Comparison of ENCODE assay signal across 7 mouse cellular contexts in genomic region chr7:24298635-24298972, GRCm38 (mm10). TPM values are rescaled to one million over a fixed set of nuclear protein-coding genes. Genes with fewer than 3 reads are reported as not detected.
DNase-seq lines count a peak whose midpoint lies in the region; ATAC-seq and TF ChIP-seq lines count a peak whose summit lies in the region.

No protein-coding gene starts in this region.

- TF ChIP-seq CTCF in left cerebral cortex, adult 2 months (IDR thresholded peaks at IDR 0.05) = no peak

- H3K4me1 ChIP-seq in embryonic facial prominence, embryonic 11.5 days (ENCODE audit: control insufficient read depth, insufficient read depth, low read length) = no peaks in the 10 kb centered on the region
- peaks cover 11% of the 10 kb centered on the region for H3K4me1 ChIP-seq in hindbrain, embryonic 12.5 days
- H3K4me1 ChIP-seq in midbrain, embryonic 14.5 days (ENCODE audit: control insufficient read depth, insufficient read depth, low read length) = peaks cover 12% of the 10 kb centered on the region

- H3K36me3 ChIP-seq in embryonic facial prominence, embryonic 11.5 days (replicated peaks; ENCODE audit: control insufficient read depth, insufficient read depth, low read depth, low read length) = peaks cover 16% of the 10 kb centered on the region
- peaks cover 56% of the 10 kb centered on the region for H3K36me3 ChIP-seq in hindbrain, embryonic 12.5 days
- H3K36me3 ChIP-seq in midbrain, embryonic 14.5 days (ENCODE audit: control insufficient read depth, insufficient read depth, low read length) = peaks cover 59% of the 10 kb centered on the region

- peak overlapping the region; percentile 77 for H3K9ac ChIP-seq in embryonic facial prominence, embryonic 11.5 days (replicated peaks; ENCODE audit: low read length)
- peak overlapping the region; percentile 87 for H3K9ac ChIP-seq in hindbrain, embryonic 12.5 days
- peak overlapping the region; percentile 82 for H3K9ac ChIP-seq in midbrain, embryonic 14.5 days (replicated peaks; ENCODE audit: low read length)

- H3K4me3 ChIP-seq in left cerebral cortex, adult 2 months = peak overlapping the region; percentile 66
- peak overlapping the region; percentile 50 for H3K4me3 ChIP-seq in embryonic facial prominence, embryonic 11.5 days (ENCODE audit: low read depth, low read length)
- peak overlapping the region; percentile 71 for H3K4me3 ChIP-seq in hindbrain, embryonic 12.5 days
- peak overlapping the region; percentile 75 for H3K4me3 ChIP-seq in midbrain, embryonic 14.5 days (replicated peaks; ENCODE audit: low read depth, low read length)

- peak; percentile 27; the same call in 1 of the 2 replicates for ATAC-seq in embryonic facial prominence, embryonic 11.5 days (replicated peaks; ENCODE audit: insufficient number of reproducible peaks, low FRiP score, low TSS enrichment, low read depth)
- peak; percentile 35 for ATAC-seq in hindbrain, embryonic 12.5 days (ENCODE audit: low FRiP score)
- ATAC-seq in midbrain, embryonic 14.5 days (ENCODE audit: low FRiP score, low TSS enrichment) = peak; percentile 53

- intact Hi-C loops in left cerebral cortex, adult 2 months (cut with DNase I) = loop anchor here (2.0 kb wide), 1 partner anchor 28 kb away; the partner anchor contains the start of gene Zfp93
- intact Hi-C loops in left cerebral cortex, postnatal 14 days (cut with DNase I) = loop anchor here (2.0 kb wide), 1 partner anchor 28 kb away; the partner anchor contains the start of gene Zfp93

- no peaks in the 10 kb centered on the region for H3K27me3 ChIP-seq in embryonic facial prominence, embryonic 11.5 days (ENCODE audit: control insufficient read depth, insufficient read depth, low read length)
- H3K27me3 ChIP-seq in hindbrain, embryonic 12.5 days = no peaks in the 10 kb centered on the region
- no peaks in the 10 kb centered on the region for H3K27me3 ChIP-seq in midbrain, embryonic 14.5 days (ENCODE audit: control insufficient read depth, insufficient read depth, low read length)

- DNase-seq in left cerebral cortex, adult 2 months (ENCODE audit: extremely low spot score in 1 of 2, low spot score in 2 of 2) = no peak
- no peak for DNase-seq in left cerebral cortex, postnatal 14 days (ENCODE audit: low spot score in 2 of 2)
- DNase-seq in embryonic facial prominence, embryonic 11.5 days (ENCODE audit: low spot score) = no peak
- DNase-seq in midbrain, embryonic 14.5 days = peak; percentile 54
- DNase-seq in adipocyte (ENCODE audit: low spot score) = no peak
- no peak for DNase-seq in right cerebral cortex, adult 2 months (ENCODE audit: low spot score in 2 of 2)

- H3K9me3 ChIP-seq in embryonic facial prominence, embryonic 11.5 days (replicated peaks; ENCODE audit: control insufficient read depth, low read length) = no peaks in the 10 kb centered on the region
- 0 out of 2 replicates have a peak, but pooled peaks cover 3% of the 10 kb centered on the region for H3K9me3 ChIP-seq in hindbrain, embryonic 12.5 days (replicated peaks)
- H3K9me3 ChIP-seq in midbrain, embryonic 14.5 days (ENCODE audit: control insufficient read depth, low read length) = no peaks in the 10 kb centered on the region

- peak overlapping the region; percentile 85 for H3K27ac ChIP-seq in left cerebral cortex, adult 2 months
- H3K27ac ChIP-seq in embryonic facial prominence, embryonic 11.5 days (replicated peaks; ENCODE audit: low read depth, low read length) = peak overlapping the region; percentile 87
- peak overlapping the region; percentile 92 for H3K27ac ChIP-seq in hindbrain, embryonic 12.5 days
- peak overlapping the region; percentile 91 for H3K27ac ChIP-seq in midbrain, embryonic 14.5 days (replicated peaks; ENCODE audit: low read depth, low read length)

- peak overlapping the region; percentile 78 for H3K4me2 ChIP-seq in embryonic facial prominence, embryonic 11.5 days (ENCODE audit: low read depth, low read length)
- H3K4me2 ChIP-seq in hindbrain, embryonic 12.5 days (replicated peaks) = peak overlapping the region; percentile 86
- H3K4me2 ChIP-seq in midbrain, embryonic 14.5 days (ENCODE audit: low read length) = peak overlapping the region; percentile 83

- under 1% methylated on average over 12 of the region's 12 CpGs for WGBS in embryonic facial prominence, embryonic 11.5 days
- under 1% methylated on average over 12 of the region's 12 CpGs for WGBS in hindbrain, embryonic 12.5 days
- under 1% methylated on average over 12 of the region's 12 CpGs for WGBS in midbrain, embryonic 14.5 days

RNA-seq across cellular contexts. Expression of gene Zfp61, which starts 2.4 kb away (rescaled TPM):
- 10 to 100 TPM; 19.4 to 21.5 TPM for total RNA-seq in left cerebral cortex, adult 2 months (2021)
- total RNA-seq in left cerebral cortex, postnatal 14 days (2021) = 10 to 100 TPM; 17.8 to 22.0 TPM
- 48.0 and 58.8 TPM in 2 replicates for polyA plus RNA-seq in embryonic facial prominence, embryonic 11.5 days (2014; fragmentation: Nextera tagmentation; extraction: Ambion mirVana)
- 45.0 and 46.4 TPM in 2 replicates for polyA plus RNA-seq in hindbrain, embryonic 12.5 days (2016; fragmentation: Nextera tagmentation; extraction: Ambion mirVana)
- polyA plus RNA-seq in midbrain, embryonic 14.5 days (2014; fragmentation: Nextera tagmentation; extraction: Ambion mirVana) = 34.2 and 34.3 TPM in 2 replicates

RNA-seq across cellular contexts. Expression of gene Zfp94, which starts 17.9 kb away (rescaled TPM):
- total RNA-seq in left cerebral cortex, adult 2 months (2021) = 10 to 100 TPM; 14.0 to 14.5 TPM
- total RNA-seq in left cerebral cortex, postnatal 14 days (2021) = 10 to 100 TPM; 16.1 to 16.3 TPM
- polyA plus RNA-seq in embryonic facial prominence, embryonic 11.5 days (2014; fragmentation: Nextera tagmentation; extraction: Ambion mirVana) = 10.7 and 15.2 TPM in 2 replicates
- 15.6 and 18.2 TPM in 2 replicates for polyA plus RNA-seq in hindbrain, embryonic 12.5 days (2016; fragmentation: Nextera tagmentation; extraction: Ambion mirVana)
- polyA plus RNA-seq in midbrain, embryonic 14.5 days (2014; fragmentation: Nextera tagmentation; extraction: Ambion mirVana) = 18.9 and 19.2 TPM in 2 replicates

RNA-seq across cellular contexts. Expression of gene Zfp93, which starts 28.4 kb away (rescaled TPM):
- 10 to 100 TPM; 12.8 to 18.3 TPM for total RNA-seq in left cerebral cortex, adult 2 months (2021)
- 10 to 100 TPM; 12.3 to 13.2 TPM for total RNA-seq in left cerebral cortex, postnatal 14 days (2021)
- polyA plus RNA-seq in embryonic facial prominence, embryonic 11.5 days (2014; fragmentation: Nextera tagmentation; extraction: Ambion mirVana) = 9.8 and 11.7 TPM in 2 replicates
- polyA plus RNA-seq in hindbrain, embryonic 12.5 days (2016; fragmentation: Nextera tagmentation; extraction: Ambion mirVana) = 7.3 and 8.7 TPM in 2 replicates
- polyA plus RNA-seq in midbrain, embryonic 14.5 days (2014; fragmentation: Nextera tagmentation; extraction: Ambion mirVana) = 5.9 and 8.7 TPM in 2 replicates

RNA-seq across cellular contexts. Expression of gene Tescl, which starts 35.1 kb away (rescaled TPM):
- total RNA-seq in left cerebral cortex, adult 2 months (2021) = not detected
- not detected for total RNA-seq in left cerebral cortex, postnatal 14 days (2021)
- polyA plus RNA-seq in embryonic facial prominence, embryonic 11.5 days (2014; fragmentation: Nextera tagmentation; extraction: Ambion mirVana) = not detected in 2 replicates
- polyA plus RNA-seq in hindbrain, embryonic 12.5 days (2016; fragmentation: Nextera tagmentation; extraction: Ambion mirVana) = not detected in 2 replicates
- polyA plus RNA-seq in midbrain, embryonic 14.5 days (2014; fragmentation: Nextera tagmentation; extraction: Ambion mirVana) = not detected in 2 replicates

RNA-seq across cellular contexts. Expression of gene Zfp108, which starts 44.0 kb away (rescaled TPM):
- 1 to 10 TPM; 8.7 to 9.2 TPM for total RNA-seq in left cerebral cortex, adult 2 months (2021)
- 1 to 10 TPM; 6.1 to 7.5 TPM for total RNA-seq in left cerebral cortex, postnatal 14 days (2021)
- polyA plus RNA-seq in embryonic facial prominence, embryonic 11.5 days (2014; fragmentation: Nextera tagmentation; extraction: Ambion mirVana) = 3.8 and 4.0 TPM in 2 replicates
- polyA plus RNA-seq in hindbrain, embryonic 12.5 days (2016; fragmentation: Nextera tagmentation; extraction: Ambion mirVana) = 4.4 and 5.4 TPM in 2 replicates
- polyA plus RNA-seq in midbrain, embryonic 14.5 days (2014; fragmentation: Nextera tagmentation; extraction: Ambion mirVana) = 6.2 and 6.6 TPM in 2 replicates
